Mouse (Mus musculus) embryonic facial prominence, embryonic 12.5 days (tissue): ENCODE results near the gene Zfp950. TPM values are rescaled to one million over a fixed set of nuclear protein-coding genes. Genes with fewer than 3 reads are reported as not detected.
"Not testable (repeated sequence)": the region's sequence is repeated elsewhere in the genome, so short reads cannot be mapped to it uniquely, and the experiment has no call there.

Experiments used
- ATAC-seq: fragments of 200-750 bp; cut with Nextera tagmentation; 2 replicates; pipeline ENCODE4 v1.8.0; 2017; ENCODE audit not compliant: insufficient number of reproducible peaks, insufficient read depth, low FRiP score, low TSS enrichment
- H3K27ac ChIP-seq: fragments of 300-500 bp; sonication (generic); 2 replicates; pipeline ENCODE4 v1.5.1; 2016; ENCODE audit warnings: mild to moderate bottlenecking
- H3K27me3 ChIP-seq: fragments of 300-500 bp; sonication (generic); 2 replicates; pipeline ENCODE4 v1.6.1; 2016; ENCODE audit warnings: mild to moderate bottlenecking, moderate library complexity
- H3K36me3 ChIP-seq: fragments of 300-500 bp; sonication (generic); 2 replicates; pipeline ENCODE4 v1.6.1; 2016; ENCODE audit warnings: mild to moderate bottlenecking
- H3K4me1 ChIP-seq: fragments of 300-500 bp; sonication (generic); 2 replicates; pipeline ENCODE4 v1.6.1; 2016
- H3K4me2 ChIP-seq: fragments of 300-500 bp; sonication (generic); replicated peaks from 2 replicates; pipeline ENCODE4 v1.6.1; 2016; ENCODE audit warnings: mild to moderate bottlenecking, moderate library complexity
- H3K4me3 ChIP-seq: fragments of 300-500 bp; sonication (generic); 2 replicates; pipeline ENCODE4 v1.5.1; 2016; ENCODE audit warnings: mild to moderate bottlenecking
- H3K9ac ChIP-seq: fragments of 300-500 bp; sonication (generic); 2 replicates; pipeline ENCODE4 v1.6.1; 2016; ENCODE audit warnings: mild to moderate bottlenecking, moderate library complexity
- H3K9me3 ChIP-seq: fragments of 300-500 bp; sonication (generic); 2 replicates; pipeline ENCODE4 v1.6.1; 2016; ENCODE audit warnings: mild to moderate bottlenecking, moderate library complexity
- WGBS: fragments of 180-500 bp; shearing (Covaris S2); methylation state at CpG from one replicate; pipeline ENCODE4 v1.1.7; 2016; 5-methylcytosine and 5-hydroxymethylcytosine counted together
- polyA plus RNA-seq: library from polyadenylated mRNA; unstranded; fragments of >200 nt; fragmentation: Nextera tagmentation; extraction: Ambion mirVana; gene quantifications from 2 replicates; pipeline ENCODE4 v1.2.1, GENCODE M21; 2016

Gene Zfp950
- 52.7 and 56.6 TPM in 2 replicates for polyA plus RNA-seq

- H3K27ac ChIP-seq = no peak within 1 kb of the TSS
- ATAC-seq = peak; percentile 97
- WGBS = 1% methylated on average over 18 of the region's 18 CpGs
These were observed at the start of gene Zfp950 for GRCm38 (mm10) chr19:61140342-61141206. Gene Zfp950 (minus strand): TSS chr19:61140840.

DNA sequence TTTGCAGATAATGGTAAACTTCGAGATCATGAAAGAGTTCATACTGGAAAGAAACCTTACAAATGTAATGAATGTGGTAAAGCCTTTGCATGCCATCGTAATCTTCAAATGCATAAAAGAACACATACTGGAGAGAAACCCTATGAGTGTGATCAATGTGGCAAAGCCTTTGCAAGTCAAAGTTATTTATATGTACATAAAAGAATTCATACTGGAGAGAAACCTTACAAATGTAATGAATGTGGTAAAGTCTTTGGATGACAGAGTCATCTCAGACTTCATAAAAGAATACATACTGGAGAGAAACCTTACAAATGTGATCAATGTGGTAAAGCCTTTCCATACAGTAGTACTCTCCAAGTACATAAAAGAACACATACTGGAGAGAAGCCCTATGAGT lies 43.0 kb upstream of the Zfp950 start, which contains the start of gene Gm6020:
Gene Gm6020, plus strand, starts transcription at position 301 of the 400 bp plus-strand sequence.
- WGBS = 74% methylated on average over 2 of the region's 2 CpGs
- not testable (repeated sequence) for ATAC-seq, H3K9ac ChIP-seq, H3K27me3 ChIP-seq, H3K36me3 ChIP-seq, H3K4me3 ChIP-seq, H3K4me2 ChIP-seq, H3K4me1 ChIP-seq, H3K9me3 ChIP-seq, H3K27ac ChIP-seq

More at GRCm38 (mm10) chr19:61140342-61141206, at the start of gene Zfp950:
- no peaks in the 10 kb centered on the region for H3K27me3 ChIP-seq
- peak within 1 kb of the TSS; percentile 60 for H3K4me2 ChIP-seq
- H3K36me3 ChIP-seq = peaks cover 3% of the 10 kb centered on the region; the same call in 1 of the 2 replicates
- peaks cover 7% of the 10 kb centered on the region; the same call in 1 of the 2 replicates for H3K4me1 ChIP-seq
- peak within 1 kb of the TSS; percentile 87 for H3K4me3 ChIP-seq
- H3K9me3 ChIP-seq = no peaks in the 10 kb centered on the region
- peak within 1 kb of the TSS; percentile 75 for H3K9ac ChIP-seq

DNA sequence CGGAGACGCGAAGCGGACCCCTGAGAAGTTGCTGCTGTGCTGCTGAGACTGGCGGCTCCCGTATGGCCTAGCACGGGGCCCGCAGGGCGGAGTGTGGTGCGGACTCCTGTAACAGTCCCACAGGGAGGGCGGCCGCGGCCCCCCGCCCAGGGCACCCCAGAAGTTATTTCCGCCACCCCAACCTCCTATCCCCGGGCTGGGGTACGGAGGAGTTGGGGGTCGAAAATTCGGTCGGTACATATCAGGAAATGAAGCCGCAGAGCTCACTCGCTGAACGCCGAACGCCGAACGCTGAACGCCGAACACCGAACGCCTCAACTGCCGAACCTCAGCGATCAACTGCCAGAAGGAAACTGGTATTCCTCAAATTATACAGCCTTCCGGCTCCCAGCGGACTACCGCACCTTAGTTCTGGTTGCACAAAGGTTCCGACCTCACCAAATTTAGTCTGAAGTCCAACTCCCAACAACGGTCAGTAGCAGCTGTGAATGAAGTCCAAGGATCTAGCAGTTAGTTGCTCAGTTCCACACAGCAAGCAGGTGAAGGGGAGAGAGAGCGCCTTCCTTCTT lies 35.2 kb upstream of the Zfp950 start, which contains the start of gene Gm7102:
Gene Gm7102, minus strand, starts transcription at position 554 of the 569 bp plus-strand sequence.
- no peaks in the 10 kb centered on the region for H3K27me3 ChIP-seq
- H3K36me3 ChIP-seq = no peaks in the 10 kb centered on the region
- H3K9ac ChIP-seq = 0 out of 2 replicates have a peak within 1 kb of the TSS, but pooled peaks have one; percentile 30
- peak within 1 kb of the TSS; percentile 50 for H3K4me2 ChIP-seq
- no peaks in the 10 kb centered on the region for H3K4me1 ChIP-seq
- H3K9me3 ChIP-seq = no peaks in the 10 kb centered on the region
- peak within 1 kb of the TSS; percentile 33 for H3K4me3 ChIP-seq
- no peak within 1 kb of the TSS for H3K27ac ChIP-seq
- ATAC-seq = no peak
- WGBS = 31% methylated on average over 39 of the region's 39 CpGs

DNA sequence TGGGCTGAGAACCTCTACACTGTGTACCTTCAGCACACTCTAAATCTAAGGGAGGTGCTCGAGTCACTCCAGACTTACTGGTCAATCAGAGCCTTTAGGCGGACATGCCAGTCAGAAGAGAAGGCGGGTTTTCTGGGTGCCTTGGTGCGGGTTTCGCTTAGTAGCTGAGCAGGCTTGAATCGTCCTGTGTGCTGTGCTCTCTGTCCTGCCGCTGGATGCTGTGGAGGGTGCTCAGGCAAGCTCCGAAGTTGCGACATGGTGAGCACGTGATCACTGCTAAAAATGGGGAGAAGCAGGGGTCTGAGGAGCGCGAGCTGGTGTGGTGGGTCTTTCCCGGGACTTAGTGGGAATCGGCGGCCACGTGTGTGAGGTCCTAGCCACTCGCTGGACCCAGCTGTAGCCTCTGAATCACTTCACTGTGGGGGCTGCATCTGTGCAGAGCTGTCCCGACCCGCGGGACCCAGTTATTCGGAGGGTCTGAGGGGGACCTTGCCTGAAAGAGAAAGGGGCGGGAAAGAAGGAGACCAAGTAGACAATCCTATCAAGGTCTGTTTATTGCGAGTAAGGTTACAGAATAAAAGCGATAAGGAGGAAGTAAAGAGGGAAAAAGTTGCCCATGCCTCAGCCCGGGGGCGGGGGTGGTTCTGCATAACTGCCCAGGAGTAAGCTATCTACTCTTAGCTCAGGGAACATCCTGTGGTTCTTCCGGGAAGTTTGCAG lies 11.2 kb upstream of the Zfp950 start:
- Histone ChIP-seq H3K4me3 (peak overlapping the region; percentile 38), H3K4me1 (no peaks in the 10 kb centered on the region), H3K27ac (no peak overlapping the region), H3K4me2 (peak overlapping the region; percentile 78), H3K9ac (peak overlapping the region; percentile 38; the same call in 1 of the 2 replicates), H3K27me3 (peaks cover 6% of the 10 kb centered on the region), H3K9me3 (no peaks in the 10 kb centered on the region), H3K36me3 (no peaks in the 10 kb centered on the region)
- WGBS = 7% methylated on average over 27 of the region's 27 CpGs
- peak; percentile 69; the same call in 1 of the 2 replicates for ATAC-seq

- Histone ChIP-seq H3K27ac (no peak overlapping the region), H3K9me3 (no peaks in the 10 kb centered on the region), H3K9ac (0 out of 2 replicates have a peak overlapping the region, but pooled peaks have one; percentile 38), H3K4me1 (no peaks in the 10 kb centered on the region), H3K36me3 (no peaks in the 10 kb centered on the region), H3K4me2 (peak overlapping the region; percentile 78), H3K4me3 (peak overlapping the region; percentile 38), H3K27me3 (peaks cover 6% of the 10 kb centered on the region)
- 6% methylated on average over 8 of the region's 8 CpGs for WGBS
- no peak for ATAC-seq
These were observed 10.7 kb upstream of the Zfp950 start for GRCm38 (mm10) chr19:61151372-61151700.

DNA sequence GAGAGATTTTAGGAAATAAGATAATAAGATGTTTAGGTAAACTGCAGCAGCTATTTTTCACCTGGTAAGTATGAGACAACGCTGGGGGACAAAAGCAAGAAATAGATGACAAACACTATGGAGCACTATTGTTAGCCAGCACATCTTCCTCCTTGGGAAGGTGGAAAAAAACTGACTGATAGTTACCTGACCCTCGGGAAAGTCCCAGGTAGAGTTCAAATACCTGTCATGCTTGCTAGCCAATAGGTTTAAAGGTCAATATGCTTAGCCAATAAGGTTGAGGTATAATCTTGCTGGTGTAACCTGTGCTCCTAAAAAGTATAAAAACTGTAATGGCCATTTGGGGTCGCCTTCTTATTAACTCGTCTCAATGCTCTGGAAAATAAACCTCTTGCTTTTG lies 659 bp upstream of the Zfp950 start:
- H3K4me1 ChIP-seq = peaks cover 7% of the 10 kb centered on the region; the same call in 1 of the 2 replicates
- ATAC-seq = no peak
- H3K27me3 ChIP-seq = no peaks in the 10 kb centered on the region
- H3K9me3 ChIP-seq = no peaks in the 10 kb centered on the region
- H3K9ac ChIP-seq = no peak overlapping the region
- H3K36me3 ChIP-seq = peaks cover 3% of the 10 kb centered on the region; the same call in 1 of the 2 replicates
- peak overlapping the region; percentile 60 for H3K4me2 ChIP-seq
- H3K4me3 ChIP-seq = peak overlapping the region; percentile 87
- H3K27ac ChIP-seq = no peak overlapping the region
- whole genome bisulfite sequencing = 18% methylated on average over 4 of the region's 4 CpGs

DNA sequence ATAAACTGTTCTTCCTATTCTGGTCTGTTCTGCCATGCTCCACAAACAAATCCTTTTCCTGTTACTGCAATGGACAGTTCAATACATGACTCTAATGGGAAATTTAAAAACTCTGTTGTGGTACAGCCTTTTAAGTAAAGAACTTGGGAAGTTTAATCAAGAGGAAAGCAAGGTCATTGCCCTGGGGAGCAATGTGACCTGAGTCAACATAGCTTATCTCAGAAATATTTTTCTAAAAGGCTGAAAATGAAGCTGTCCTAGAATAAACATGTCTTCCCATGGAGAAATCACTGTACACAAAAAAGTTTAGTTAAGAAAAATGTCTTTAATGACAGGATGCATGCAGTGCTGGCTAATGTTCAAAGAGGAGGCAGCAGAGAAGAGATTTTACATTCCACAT lies 2.0 kb downstream of the Zfp950 start:
- no peak overlapping the region for H3K27ac ChIP-seq
- H3K36me3 ChIP-seq = peaks cover 5% of the 10 kb centered on the region; the same call in 1 of the 2 replicates
- H3K4me2 ChIP-seq = no peak overlapping the region
- H3K4me1 ChIP-seq = peaks cover 7% of the 10 kb centered on the region; the same call in 1 of the 2 replicates
- no peaks in the 10 kb centered on the region for H3K27me3 ChIP-seq
- no peak overlapping the region for H3K4me3 ChIP-seq
- no peaks in the 10 kb centered on the region for H3K9me3 ChIP-seq
- no peak overlapping the region for H3K9ac ChIP-seq
- ATAC-seq = no peak

DNA sequence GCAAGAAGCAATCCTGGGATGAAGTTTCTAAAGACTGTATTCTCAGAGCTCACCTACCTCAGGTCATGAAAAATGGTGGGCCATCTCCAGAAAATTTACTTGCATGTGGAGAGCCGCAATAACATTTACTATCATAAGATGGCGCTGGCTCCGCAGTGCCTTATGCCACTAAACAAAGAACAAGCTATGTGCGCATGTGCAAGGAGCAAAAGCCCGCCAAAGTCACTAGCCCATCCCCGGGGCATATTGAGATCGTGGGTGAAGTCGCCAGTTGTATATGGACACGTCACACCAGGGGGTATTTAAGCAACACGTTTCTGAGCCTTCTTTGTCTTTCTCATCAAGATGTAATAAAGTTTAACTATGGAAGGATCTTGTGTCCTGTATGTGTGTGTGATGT lies 9.5 kb downstream of the Zfp950 start:
- Histone ChIP-seq H3K9ac (no peak overlapping the region), H3K4me3 (no peak overlapping the region), H3K27me3 (no peaks in the 10 kb centered on the region), H3K36me3 (peaks cover 14% of the 10 kb centered on the region), H3K4me2 (no peak overlapping the region), H3K4me1 (no peaks in the 10 kb centered on the region), H3K27ac (no peak overlapping the region), H3K9me3 (no peaks in the 10 kb centered on the region)
- 89% methylated on average over 10 of the region's 10 CpGs for WGBS
- no peak for ATAC-seq

DNA sequence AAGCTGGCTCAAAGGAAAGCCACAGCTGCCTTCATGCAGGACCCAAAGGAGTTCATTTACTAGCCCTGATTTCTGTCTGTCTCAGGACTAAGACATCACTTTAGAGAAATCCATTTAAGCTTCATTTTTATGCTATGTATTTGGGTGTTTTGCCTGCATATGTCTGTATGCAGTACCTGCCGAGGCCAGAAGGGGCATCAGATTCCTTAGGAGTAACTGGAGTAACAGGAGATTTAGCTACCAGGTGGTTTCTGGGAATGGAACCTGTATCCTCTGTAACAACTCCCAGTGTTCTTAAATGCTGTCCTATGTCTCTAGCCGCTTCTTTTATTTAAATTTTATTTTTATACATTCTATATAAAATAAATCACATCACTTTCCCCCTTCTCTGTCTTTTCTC lies 30.5 kb downstream of the Zfp950 start:
- Histone ChIP-seq H3K4me1 (no peaks in the 10 kb centered on the region), H3K4me3 (no peak overlapping the region), H3K27ac (no peak overlapping the region), H3K9me3 (peaks cover 19% of the 10 kb centered on the region), H3K4me2 (no peak overlapping the region), H3K27me3 (no peaks in the 10 kb centered on the region), H3K9ac (no peak overlapping the region), H3K36me3 (peaks cover 5% of the 10 kb centered on the region; the same call in 1 of the 2 replicates)
- no peak for ATAC-seq
- WGBS = 56% methylated on average over 2 of the region's 2 CpGs

GRCm38 (mm10) chr19:61097764-61098163 lies 42.9 kb downstream of the Zfp950 start:
- no peak for ATAC-seq
- Histone ChIP-seq H3K4me2 (no peak overlapping the region), H3K4me1 (no peaks in the 10 kb centered on the region), H3K27ac (no peak overlapping the region), H3K36me3 (no peaks in the 10 kb centered on the region), H3K9me3 (no peaks in the 10 kb centered on the region), H3K27me3 (no peaks in the 10 kb centered on the region), H3K4me3 (no peak overlapping the region), H3K9ac (no peak overlapping the region)
- 28% methylated on average over 4 of the region's 4 CpGs for WGBS

DNA sequence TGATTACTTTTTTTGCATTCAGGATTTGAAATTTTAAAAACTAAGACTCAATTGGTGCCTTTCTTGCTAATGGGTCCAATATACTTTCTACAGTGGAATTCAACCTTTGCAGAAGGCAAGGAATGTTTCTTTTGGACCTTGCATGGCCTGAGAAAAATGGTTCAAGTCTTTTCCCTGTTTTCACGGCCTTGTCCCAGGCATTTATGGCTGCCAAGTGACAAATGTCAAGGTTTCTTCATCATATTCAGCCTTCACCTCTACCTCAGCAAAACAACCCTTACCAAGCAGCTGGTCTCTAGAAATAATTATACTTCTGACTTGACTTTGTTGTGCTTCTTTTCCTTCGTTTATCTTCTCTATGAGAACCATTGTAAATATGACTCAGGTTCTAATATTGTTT lies 43.9 kb downstream of the Zfp950 start:
- no peak overlapping the region for H3K4me2 ChIP-seq
- no peak for ATAC-seq
- no peak overlapping the region for H3K4me3 ChIP-seq
- WGBS = 84% methylated on average over 2 of the region's 2 CpGs
- H3K27ac ChIP-seq = no peak overlapping the region
- H3K9ac ChIP-seq = no peak overlapping the region
- H3K36me3 ChIP-seq = no peaks in the 10 kb centered on the region
- no peaks in the 10 kb centered on the region for H3K27me3 ChIP-seq
- H3K9me3 ChIP-seq = no peaks in the 10 kb centered on the region
- H3K4me1 ChIP-seq = no peaks in the 10 kb centered on the region
